Mouse (Mus musculus) left cerebral cortex, adult 9 months (tissue): ENCODE data around the gene Gm13089.
"Not testable (repeated sequence)": the region's sequence is repeated elsewhere in the genome, so short reads cannot be mapped to it uniquely, and the experiment has no call there.

Source experiments
- DNase-seq, 2 experiments: peaks; one replicate each; pipeline ENCODE4 v3.0.0; 2022; ENCODE audit warnings: low spot score in 2 of 2

Gene Gm13089

GRCm38 (mm10) chr4:143702611-143703010 lies at the start of gene Gm13089:
Gene Gm13089, minus strand, starts transcription at chr4:143702711.
- DNase-seq: no peak

GRCm38 (mm10) chr4:143719155-143719554 lies 16.6 kb upstream of the Gm13089 start, which contains the start of gene Gm13078:
Gene Gm13078, plus strand, starts transcription at chr4:143719455.
- no peak for DNase-seq

- DNase-seq: not testable (repeated sequence)
Observed at GRCm38 (mm10) chr4:143657146-143657545, 45.4 kb downstream of the Gm13089 start, which contains the start of gene Gm13088. Gene Gm13088, minus strand, starts transcription at chr4:143657246.
